Mouse (Mus musculus): ENCODE results near the gene Zyx. TPM values are rescaled to one million over a fixed set of nuclear protein-coding genes. Genes with fewer than 3 reads are reported as not detected.

Zyx gene
- polyA plus RNA-seq, 1 experiment from 2014 or later: 80.8 TPM

- Histone ChIP-seq H3K27ac (no peak overlapping the region), H3K4me1 (no peaks in the 10 kb centered on the region), H3K27me3 (ENCODE audit: poor library complexity, severe bottlenecking) (no peaks in the 10 kb centered on the region), H3K4me3 (no peak overlapping the region), H3K9me3 (no peaks in the 10 kb centered on the region), H3K36me3 (replicated peaks) (no peaks in the 10 kb centered on the region)
- WGBS: 89% methylated on average over 2 of the region's 2 CpGs
- no peak for DNase-seq (ENCODE audit: extremely low spot score, low spot score)
Observed at GRCm38 (mm10) chr6:42339189-42339588, 10.2 kb upstream of the Zyx start.

- 89% methylated on average over 5 of the region's 5 CpGs for WGBS
- Histone ChIP-seq H3K27ac (no peak overlapping the region), H3K36me3 (replicated peaks) (no peaks in the 10 kb centered on the region), H3K27me3 (ENCODE audit: poor library complexity, severe bottlenecking) (no peaks in the 10 kb centered on the region), H3K4me1 (no peaks in the 10 kb centered on the region), H3K4me3 (no peak overlapping the region), H3K9me3 (no peaks in the 10 kb centered on the region)
- no peak for DNase-seq (ENCODE audit: extremely low spot score, low spot score)
Observed at GRCm38 (mm10) chr6:42339981-42340380, 9.4 kb upstream of the Zyx start.

GRCm38 (mm10) chr6:42342171-42342570 lies 7.3 kb upstream of the Zyx start:
- no peak for DNase-seq (ENCODE audit: extremely low spot score, low spot score)
- H3K27me3 ChIP-seq (ENCODE audit: poor library complexity, severe bottlenecking): no peaks in the 10 kb centered on the region
- WGBS: 78% methylated on average over 1 of the region's 1 CpGs
- H3K27ac ChIP-seq: no peak overlapping the region
- no peaks in the 10 kb centered on the region for H3K4me1 ChIP-seq
- no peaks in the 10 kb centered on the region for H3K9me3 ChIP-seq
- no peaks in the 10 kb centered on the region for H3K36me3 ChIP-seq (replicated peaks)
- H3K4me3 ChIP-seq: no peak overlapping the region

GRCm38 (mm10) chr6:42343361-42344120 lies 5.9 kb upstream of the Zyx start:
- no peak for DNase-seq (ENCODE audit: extremely low spot score, low spot score)
- Histone ChIP-seq H3K27me3 (ENCODE audit: poor library complexity, severe bottlenecking) (no peaks in the 10 kb centered on the region), H3K9me3 (no peaks in the 10 kb centered on the region), H3K27ac (no peak overlapping the region), H3K4me1 (peaks cover 4% of the 10 kb centered on the region), H3K36me3 (replicated peaks) (no peaks in the 10 kb centered on the region), H3K4me3 (no peak overlapping the region)
- 90% methylated on average over 9 of the region's 9 CpGs for WGBS

GRCm38 (mm10) chr6:42344255-42344654 lies 5.2 kb upstream of the Zyx start:
- H3K27ac ChIP-seq: no peak overlapping the region
- no peak overlapping the region for H3K4me3 ChIP-seq
- H3K4me1 ChIP-seq: peaks cover 11% of the 10 kb centered on the region
- no peak for DNase-seq (ENCODE audit: extremely low spot score, low spot score)
- no peaks in the 10 kb centered on the region for H3K36me3 ChIP-seq (replicated peaks)
- WGBS: 97% methylated on average over 1 of the region's 1 CpGs
- H3K27me3 ChIP-seq (ENCODE audit: poor library complexity, severe bottlenecking): no peaks in the 10 kb centered on the region
- H3K9me3 ChIP-seq: no peaks in the 10 kb centered on the region

- no peaks in the 10 kb centered on the region for H3K9me3 ChIP-seq
- peaks cover 38% of the 10 kb centered on the region for H3K4me1 ChIP-seq
- H3K4me3 ChIP-seq: peak overlapping the region; percentile 88
- H3K27ac ChIP-seq: no peak overlapping the region
- H3K27me3 ChIP-seq (ENCODE audit: poor library complexity, severe bottlenecking): no peaks in the 10 kb centered on the region
- DNase-seq (ENCODE audit: extremely low spot score, low spot score): no peak
- 32% methylated on average over 12 of the region's 12 CpGs for WGBS
- peaks cover 22% of the 10 kb centered on the region for H3K36me3 ChIP-seq (replicated peaks)
Observed at GRCm38 (mm10) chr6:42348281-42349005, 987 bp upstream of the Zyx start.

- H3K27me3 ChIP-seq (ENCODE audit: poor library complexity, severe bottlenecking): no peaks in the 10 kb centered on the region
- peak; percentile 66 for DNase-seq (ENCODE audit: extremely low spot score, low spot score)
- H3K4me3 ChIP-seq: peak overlapping the region; percentile 88
- H3K27ac ChIP-seq: peak overlapping the region; percentile 97
- H3K36me3 ChIP-seq (replicated peaks): peaks cover 27% of the 10 kb centered on the region
- H3K9me3 ChIP-seq: no peaks in the 10 kb centered on the region
- H3K4me1 ChIP-seq: peaks cover 40% of the 10 kb centered on the region
- 2% methylated on average over 11 of the region's 11 CpGs for WGBS
Observed at GRCm38 (mm10) chr6:42349006-42349425, 414 bp upstream of the Zyx start.

- H3K27ac ChIP-seq: peak overlapping the region; percentile 97
- DNase-seq (ENCODE audit: extremely low spot score, low spot score): peak; percentile 61
- under 1% methylated on average over 57 of the region's 72 CpGs for WGBS
- H3K9me3 ChIP-seq: no peaks in the 10 kb centered on the region
- no peaks in the 10 kb centered on the region for H3K27me3 ChIP-seq (ENCODE audit: poor library complexity, severe bottlenecking)
- peak overlapping the region; percentile 88 for H3K4me3 ChIP-seq
- H3K4me1 ChIP-seq: peaks cover 45% of the 10 kb centered on the region
- peaks cover 40% of the 10 kb centered on the region for H3K36me3 ChIP-seq (replicated peaks)
Observed at GRCm38 (mm10) chr6:42350021-42350967, 864 bp downstream of the Zyx start.

GRCm38 (mm10) chr6:42350968-42351775 lies 1.7 kb downstream of the Zyx start:
- 47% methylated on average over 13 of the region's 13 CpGs for WGBS
- H3K9me3 ChIP-seq: no peaks in the 10 kb centered on the region
- DNase-seq (ENCODE audit: extremely low spot score, low spot score): no peak
- peak overlapping the region; percentile 97 for H3K27ac ChIP-seq
- H3K27me3 ChIP-seq (ENCODE audit: poor library complexity, severe bottlenecking): no peaks in the 10 kb centered on the region
- peaks cover 45% of the 10 kb centered on the region for H3K4me1 ChIP-seq
- H3K36me3 ChIP-seq (replicated peaks): peaks cover 49% of the 10 kb centered on the region
- peak overlapping the region; percentile 88 for H3K4me3 ChIP-seq

GRCm38 (mm10) chr6:42351776-42352485 lies 2.5 kb downstream of the Zyx start:
- WGBS: 90% methylated on average over 7 of the region's 7 CpGs
- Histone ChIP-seq H3K9me3 (no peaks in the 10 kb centered on the region), H3K27ac (peak overlapping the region; percentile 97; the same call in 1 of the 2 replicates), H3K4me3 (peak overlapping the region; percentile 88; the same call in 1 of the 2 replicates), H3K4me1 (peaks cover 45% of the 10 kb centered on the region), H3K36me3 (replicated peaks) (peaks cover 56% of the 10 kb centered on the region), H3K27me3 (ENCODE audit: poor library complexity, severe bottlenecking) (no peaks in the 10 kb centered on the region)
- DNase-seq (ENCODE audit: extremely low spot score, low spot score): no peak

GRCm38 (mm10) chr6:42352486-42352846 lies 3.0 kb downstream of the Zyx start:
- Histone ChIP-seq H3K4me3 (no peak overlapping the region), H3K27ac (no peak overlapping the region), H3K9me3 (no peaks in the 10 kb centered on the region), H3K27me3 (ENCODE audit: poor library complexity, severe bottlenecking) (no peaks in the 10 kb centered on the region), H3K4me1 (peaks cover 45% of the 10 kb centered on the region), H3K36me3 (replicated peaks) (peaks cover 62% of the 10 kb centered on the region)
- DNase-seq (ENCODE audit: extremely low spot score, low spot score): no peak
- 95% methylated on average over 1 of the region's 1 CpGs for WGBS

Data from forebrain, embryonic 10.5 days (tissue).